Mouse (Mus musculus) erythroblast, embryonic 14.5 days (primary cell): Measurements from ENCODE around the gene Zfp652. TPM values are rescaled to one million over a fixed set of nuclear protein-coding genes. Genes with fewer than 3 reads are reported as not detected.

Source experiments
- H3K27me3 ChIP-seq: 2 replicates; pipeline ENCODE4 v1.6.1; 2012; ENCODE audit warnings: inconsistent platforms; ENCODE audit not compliant: control insufficient read depth
- H3K36me3 ChIP-seq: 2 replicates; pipeline ENCODE4 v1.6.1; 2012; ENCODE audit warnings: mild to moderate bottlenecking, inconsistent platforms; ENCODE audit not compliant: control insufficient read depth
- H3K4me1 ChIP-seq: 2 replicates; pipeline ENCODE4 v1.6.1; 2012; ENCODE audit warnings: inconsistent platforms; ENCODE audit not compliant: control insufficient read depth
- H3K4me3 ChIP-seq: replicated peaks from 2 replicates; pipeline ENCODE3; 2012; ENCODE audit warnings: moderate library complexity, mild to moderate bottlenecking, inconsistent platforms
- H3K9me3 ChIP-seq: 2 replicates; pipeline ENCODE4 v1.6.1; 2012; ENCODE audit warnings: low read length, inconsistent platforms, mixed read lengths; ENCODE audit not compliant: control insufficient read depth
- GATA1 ChIP-seq: IDR thresholded peaks from 2 replicates; pipeline ENCODE4 v1.6.1; 2012; ENCODE audit warnings: low read length, inconsistent platforms, mixed read lengths
- TAL1 ChIP-seq: IDR thresholded peaks from 3 replicates; pipeline ENCODE4 v1.6.1; 2012; ENCODE audit warnings: low read length, inconsistent platforms, mixed read lengths
- polyA plus RNA-seq: library from polyadenylated mRNA; stranded (reverse); fragments of >175 nt; gene quantifications from 2 replicates; pipeline ENCODE4 v1.2.3, GENCODE M21; 2012

Zfp652 gene
- polyA plus RNA-seq, 1 experiment, result 1.5 TPM

DNA sequence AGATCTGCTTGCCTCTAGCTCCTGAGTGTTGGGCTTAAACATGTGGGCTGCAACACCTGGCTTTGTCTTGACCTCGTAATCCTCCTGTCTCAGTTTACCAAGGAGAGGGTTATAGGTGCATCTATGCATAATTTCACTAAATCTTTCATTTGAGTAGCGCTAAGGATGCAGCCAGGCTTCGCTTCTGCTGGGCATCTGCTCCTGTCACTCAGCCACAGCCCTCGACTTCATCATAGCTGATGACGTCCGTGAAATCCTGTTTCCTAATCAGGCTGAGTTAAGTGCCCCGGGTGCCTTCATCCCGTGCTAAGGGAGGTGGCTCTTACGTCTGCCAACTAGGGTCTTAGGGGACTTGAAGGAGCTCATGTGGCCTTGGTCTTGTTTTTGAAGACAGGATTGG is 71.5 kb downstream of the Zfp652 start:
- no peaks in the 10 kb centered on the region for H3K27me3 ChIP-seq
- peaks cover 45% of the 10 kb centered on the region for H3K36me3 ChIP-seq
- peaks cover 47% of the 10 kb centered on the region for H3K4me1 ChIP-seq
- no peak overlapping the region for H3K4me3 ChIP-seq
- peaks cover 5% of the 10 kb centered on the region for H3K9me3 ChIP-seq
- no peak for TF ChIP-seq TAL1
- no peak for TF ChIP-seq GATA1

DNA sequence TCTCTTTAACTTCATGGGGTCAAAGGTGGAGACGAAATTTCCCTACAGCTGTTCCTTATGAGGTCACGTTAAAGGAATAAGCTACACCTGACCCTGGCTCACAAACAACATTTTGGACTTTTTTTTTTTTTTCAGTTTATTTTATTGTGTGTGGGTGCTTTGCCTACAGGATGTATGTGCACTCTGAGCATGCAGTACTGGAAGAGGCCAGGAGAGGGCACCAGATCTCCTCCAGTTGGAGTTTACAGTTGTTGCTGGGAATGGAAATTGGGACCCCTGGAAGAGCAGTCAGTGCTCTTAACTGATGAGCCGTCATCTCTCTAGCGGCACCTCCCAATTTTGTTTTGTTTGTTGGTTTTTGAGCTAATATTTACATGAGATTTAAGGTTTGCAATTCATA is 73.2 kb downstream of the Zfp652 start:
- H3K4me1 ChIP-seq, result peaks cover 47% of the 10 kb centered on the region

DNA sequence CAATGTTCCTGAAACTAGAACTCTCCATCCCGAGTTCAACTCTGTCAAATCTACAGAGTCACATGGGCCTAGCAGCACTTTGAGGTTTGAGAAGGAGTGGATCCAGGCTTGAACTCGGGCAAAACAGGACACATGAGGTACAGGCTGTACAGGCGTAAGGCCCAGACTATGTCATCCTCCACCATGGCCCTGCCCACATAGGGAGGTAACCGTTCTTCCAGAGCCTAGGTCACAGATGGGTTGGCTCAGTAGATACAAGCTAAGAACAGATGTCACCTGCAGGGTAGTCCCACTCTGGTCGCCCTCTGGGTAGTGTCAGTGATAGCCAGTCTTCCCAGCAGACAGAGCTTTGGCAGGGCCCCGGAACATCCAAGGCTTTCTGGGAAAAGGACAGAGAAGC is 74.0 kb downstream of the Zfp652 start:
- peaks cover 53% of the 10 kb centered on the region for H3K4me1 ChIP-seq

More for the DNA sequence above, 73.2 kb downstream of the Zfp652 start:
- Histone ChIP-seq H3K9me3 (peaks cover 5% of the 10 kb centered on the region), H3K27me3 (no peaks in the 10 kb centered on the region), H3K4me3 (no peak overlapping the region), H3K36me3 (peaks cover 59% of the 10 kb centered on the region)
- TF ChIP-seq GATA1 (no peak), TAL1 (no peak)

DNA sequence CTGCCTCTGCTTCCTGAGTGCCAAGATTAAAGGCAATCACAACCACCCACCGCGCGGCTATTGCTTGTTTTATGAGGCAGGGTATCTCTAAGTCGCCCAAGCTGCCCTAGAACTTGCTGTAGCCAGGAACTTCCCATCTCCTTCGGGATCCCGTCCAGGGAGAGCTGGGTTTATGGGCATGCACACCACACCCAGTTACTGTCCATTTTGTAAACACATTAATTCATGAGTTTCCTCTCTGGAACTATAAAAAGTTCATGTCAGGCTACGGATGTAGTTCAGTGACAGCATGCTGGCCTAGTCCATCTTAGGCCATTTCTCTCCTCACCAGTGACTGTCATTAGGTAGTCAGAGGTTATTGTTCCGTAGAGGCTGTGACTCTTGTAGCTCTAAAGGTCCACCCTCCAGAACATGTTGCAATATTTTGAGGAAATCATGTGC is 77.0 kb downstream of the Zfp652 start:
- H3K4me1 ChIP-seq, result peaks cover 69% of the 10 kb centered on the region
- no peak overlapping the region for H3K4me3 ChIP-seq
- peaks cover 2% of the 10 kb centered on the region for H3K27me3 ChIP-seq
- H3K36me3 ChIP-seq, result peaks cover 72% of the 10 kb centered on the region
- TF ChIP-seq TAL1, result no peak
- TF ChIP-seq GATA1, result no peak
- H3K9me3 ChIP-seq, result peaks cover 8% of the 10 kb centered on the region

More for the DNA sequence above, 74.0 kb downstream of the Zfp652 start:
- TF ChIP-seq TAL1 (no peak), GATA1 (no peak)
- peaks cover 65% of the 10 kb centered on the region for H3K36me3 ChIP-seq
- H3K9me3 ChIP-seq, result peaks cover 5% of the 10 kb centered on the region
- H3K4me3 ChIP-seq, result no peak overlapping the region
- no peaks in the 10 kb centered on the region for H3K27me3 ChIP-seq

DNA sequence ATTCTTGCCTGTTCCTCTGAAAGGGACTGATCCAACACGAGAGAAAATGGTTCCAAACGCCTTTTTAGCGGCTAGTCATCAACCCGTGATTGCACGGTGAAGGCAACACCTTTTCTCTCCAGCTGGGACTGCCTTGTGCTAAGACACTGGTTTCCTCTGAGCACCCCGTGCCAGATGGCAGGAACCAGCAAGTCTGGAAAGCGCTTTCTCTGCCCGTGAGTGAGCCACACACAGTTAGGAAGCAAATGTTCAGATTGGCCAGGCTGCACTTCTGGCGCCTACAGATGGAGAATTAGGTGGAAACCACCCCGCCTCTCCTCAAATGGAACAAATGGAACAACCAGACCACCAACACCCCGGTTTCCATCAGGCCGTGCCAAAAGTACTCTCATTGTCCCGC is 79.3 kb downstream of the Zfp652 start:
- Histone ChIP-seq H3K9me3 (peaks cover 10% of the 10 kb centered on the region), H3K27me3 (peaks cover 25% of the 10 kb centered on the region), H3K4me3 (no peak overlapping the region), H3K36me3 (peaks cover 59% of the 10 kb centered on the region), H3K4me1 (peaks cover 72% of the 10 kb centered on the region)
- no peak for TF ChIP-seq GATA1
- no peak for TF ChIP-seq TAL1

DNA sequence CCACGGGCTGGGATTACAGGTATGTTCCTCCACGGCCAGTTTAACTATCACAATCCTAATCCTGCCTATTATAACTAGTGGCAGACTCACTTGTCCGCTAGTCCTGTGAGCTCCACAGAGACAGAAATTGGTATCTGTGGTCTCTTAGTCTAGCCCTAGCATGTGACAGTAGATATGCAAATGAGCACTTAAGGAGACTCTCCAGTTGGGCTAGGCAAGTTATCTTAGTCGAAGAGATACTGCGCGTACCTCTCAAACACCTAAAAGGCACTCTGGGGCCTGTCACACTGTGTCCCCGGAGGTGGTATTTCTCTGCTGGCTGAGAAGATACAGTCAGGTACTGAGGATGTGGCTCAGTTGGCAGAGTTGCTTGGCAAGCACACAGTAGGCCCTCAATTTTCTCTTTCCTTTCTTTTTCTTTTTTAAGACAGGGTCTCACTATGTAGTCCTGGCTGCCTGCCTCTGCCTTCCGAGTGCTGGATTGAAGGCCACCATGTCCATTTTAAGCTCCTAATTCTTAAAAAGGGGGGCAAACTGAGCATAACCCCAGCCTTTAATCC is 80.6 kb downstream of the Zfp652 start:
- H3K4me3 ChIP-seq, result peak overlapping the region; percentile 52
- H3K27me3 ChIP-seq, result peaks cover 37% of the 10 kb centered on the region
- TF ChIP-seq GATA1, result peak; percentile 31; the same call in 1 of the 2 replicates
- TF ChIP-seq TAL1, result no peak
- H3K9me3 ChIP-seq, result peaks cover 13% of the 10 kb centered on the region
- H3K4me1 ChIP-seq, result peaks cover 72% of the 10 kb centered on the region
- peaks cover 57% of the 10 kb centered on the region for H3K36me3 ChIP-seq

DNA sequence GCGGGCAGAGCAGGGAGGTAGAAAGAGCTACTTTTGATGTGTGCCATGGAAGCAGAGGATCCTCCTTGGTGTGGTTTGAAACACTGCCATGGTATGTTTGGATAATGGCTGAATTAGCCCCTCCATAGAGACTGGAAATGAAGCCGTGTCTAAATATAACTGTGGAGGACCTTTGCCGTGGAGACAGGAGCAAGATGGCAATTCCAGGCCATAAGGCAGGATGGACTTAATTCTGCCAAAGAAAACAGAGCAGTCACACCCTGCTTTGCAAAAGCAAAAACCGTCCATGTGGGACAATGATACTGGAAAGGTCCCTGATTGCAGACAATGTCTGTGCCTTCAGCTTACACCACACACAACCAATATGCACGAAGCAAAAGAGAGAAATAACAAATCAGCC is 81.7 kb downstream of the Zfp652 start:
- peaks cover 44% of the 10 kb centered on the region for H3K27me3 ChIP-seq

DNA sequence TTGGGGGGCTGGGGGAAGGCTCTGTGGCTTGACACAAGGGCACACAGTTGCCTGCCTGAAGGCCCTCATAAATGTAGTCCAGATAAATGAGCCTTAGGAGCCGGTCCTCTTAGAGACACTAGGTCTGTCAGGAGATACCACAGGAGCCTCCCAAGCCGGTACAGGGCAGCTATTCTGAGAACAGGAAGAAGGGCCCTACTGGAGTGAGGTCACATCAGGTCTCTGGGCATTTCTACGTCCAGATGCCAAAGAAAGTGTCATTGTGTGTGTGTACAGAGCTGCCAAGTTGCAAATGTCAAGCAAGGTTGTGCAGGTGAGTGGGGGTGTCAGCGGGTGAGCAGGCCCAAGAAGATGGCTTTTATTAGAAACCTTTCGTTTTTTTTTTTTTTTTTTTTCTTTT is 83.1 kb downstream of the Zfp652 start:
- Histone ChIP-seq H3K36me3 (peaks cover 32% of the 10 kb centered on the region), H3K27me3 (peaks cover 44% of the 10 kb centered on the region), H3K4me1 (peaks cover 76% of the 10 kb centered on the region), H3K4me3 (no peak overlapping the region), H3K9me3 (peaks cover 13% of the 10 kb centered on the region)
- no peak for TF ChIP-seq GATA1
- no peak for TF ChIP-seq TAL1

More for the DNA sequence above, 81.7 kb downstream of the Zfp652 start:
- peaks cover 13% of the 10 kb centered on the region for H3K9me3 ChIP-seq
- peaks cover 46% of the 10 kb centered on the region for H3K36me3 ChIP-seq
- TF ChIP-seq GATA1 (no peak), TAL1 (no peak)
- peaks cover 73% of the 10 kb centered on the region for H3K4me1 ChIP-seq
- no peak overlapping the region for H3K4me3 ChIP-seq

DNA sequence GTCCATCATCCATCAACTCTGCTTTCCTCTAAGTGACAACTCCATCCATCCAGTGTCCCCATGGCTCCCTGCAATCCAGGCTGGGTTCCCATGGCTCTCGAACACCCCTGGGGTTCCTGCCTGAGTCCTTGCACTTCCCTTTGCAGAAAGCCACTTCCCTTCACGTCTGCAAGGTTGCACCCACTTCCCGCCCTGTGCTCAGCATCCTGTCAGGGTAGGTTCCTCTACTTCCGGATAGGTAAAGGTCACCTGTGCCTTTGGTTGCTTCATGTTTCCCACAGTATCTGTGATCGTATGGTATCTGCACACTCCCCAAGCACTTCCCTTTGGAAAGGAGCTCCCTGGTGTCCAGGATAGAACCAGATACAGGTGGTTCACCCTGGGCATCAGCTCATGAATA is 92.5 kb downstream of the Zfp652 start:
- Histone ChIP-seq H3K27me3 (no peaks in the 10 kb centered on the region), H3K4me1 (peaks cover 98% of the 10 kb centered on the region), H3K9me3 (peaks cover 16% of the 10 kb centered on the region), H3K4me3 (peak overlapping the region; percentile 50), H3K36me3 (peaks cover 37% of the 10 kb centered on the region)
- no peak for TF ChIP-seq GATA1

DNA sequence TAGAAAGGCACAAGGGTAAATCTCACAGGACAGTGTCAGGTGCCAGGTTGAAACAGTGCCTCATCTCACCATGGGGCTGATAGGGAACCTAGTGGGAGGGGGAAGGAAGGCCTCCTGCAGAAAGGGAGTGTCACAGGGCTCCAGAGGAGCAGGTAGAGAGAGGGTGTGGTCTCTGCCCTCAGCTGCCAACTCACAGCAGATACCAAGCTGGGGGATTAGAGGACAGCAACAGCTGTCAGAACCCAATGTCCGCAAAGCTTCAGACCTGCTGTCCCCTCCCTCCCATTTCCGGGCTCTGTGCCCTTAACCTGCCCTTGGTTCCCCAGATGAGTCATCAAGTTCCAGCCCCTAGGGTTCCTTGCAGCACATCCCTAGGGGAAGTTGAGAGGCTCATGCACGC is 93.1 kb downstream of the Zfp652 start:
- Histone ChIP-seq H3K4me3 (peak overlapping the region; percentile 50), H3K9me3 (peaks cover 16% of the 10 kb centered on the region), H3K36me3 (peaks cover 39% of the 10 kb centered on the region), H3K4me1 (peaks cover 98% of the 10 kb centered on the region), H3K27me3 (no peaks in the 10 kb centered on the region)
- TF ChIP-seq GATA1 (peak; percentile 50), TAL1 (no peak)
